Comparison of ENCODE assay signal across 16 mouse cellular contexts in genomic region chr3:142929906-142930305, GRCm38 (mm10).
"Had no signal": no experiment of that assay in that cellular context is flagged by ENCODE, and none has a peak within 500 bp of the region (broad histone marks: within the 10 kb centered on the region; RNA-seq: fewer than 3 reads in every experiment).

No protein-coding gene starts in this region.

- H3K27ac ChIP-seq: lung, embryonic 15.5 days; macrophage; midbrain, embryonic 13.5 days; midbrain, embryonic 15.5 days; neural tube, embryonic 12.5 days had no signal

- ATAC-seq: lung, postnatal 0 days; midbrain, embryonic 13.5 days; midbrain, embryonic 15.5 days had no signal

- H3K36me3 ChIP-seq: lung, embryonic 15.5 days; midbrain, embryonic 13.5 days; midbrain, embryonic 15.5 days; neural tube, embryonic 12.5 days had no signal

- H3K27me3 ChIP-seq: lung, embryonic 15.5 days; megakaryocyte, embryonic 14.5 days; midbrain, embryonic 13.5 days; midbrain, embryonic 15.5 days; neural tube, embryonic 12.5 days had no signal

- H3K9ac ChIP-seq: lung, embryonic 15.5 days; midbrain, embryonic 13.5 days; midbrain, embryonic 15.5 days; neural tube, embryonic 12.5 days had no signal

- H3K4me2 ChIP-seq: lung, embryonic 15.5 days; midbrain, embryonic 11.5 days; midbrain, embryonic 13.5 days; midbrain, embryonic 15.5 days; neural tube, embryonic 12.5 days had no signal

- DNase-seq: lung, adult 2 months; lung, postnatal 14 days; lung, postnatal 36 days; right cerebral cortex, postnatal 14 days; spleen, adult 18-20 months; thymus, adult 18-20 months; thymus, postnatal 14 days; thymus, postnatal 36 days had no signal

- H3K9me3 ChIP-seq: lung, embryonic 15.5 days; megakaryocyte, embryonic 14.5 days; midbrain, embryonic 13.5 days; midbrain, embryonic 15.5 days; neural tube, embryonic 12.5 days had no signal

- H3K4me3 ChIP-seq: lung, embryonic 15.5 days; megakaryocyte, embryonic 14.5 days; midbrain, embryonic 13.5 days; midbrain, embryonic 15.5 days; neural tube, embryonic 12.5 days had no signal

- H3K4me1 ChIP-seq: lung, embryonic 15.5 days; midbrain, embryonic 15.5 days; neural tube, embryonic 12.5 days had no signal
